Mouse (Mus musculus): ENCODE data around the gene Tenm2.

GRCm38 (mm10) chr11:36254019-36254418 lies 981.7 kb downstream of the Tenm2 start:
- no peak for TF ChIP-seq MXI1 (IDR thresholded peaks at IDR 0.05; ENCODE audit: low read depth, low read length)
- no peak for TF ChIP-seq CTCF (conservative IDR thresholded peaks at IDR 0.05 in 1 of 2, IDR thresholded peaks at IDR 0.05 in 1 of 2; ENCODE audit: low read depth in 2 of 2, low read length in 2 of 2)
- TF ChIP-seq POLR2A (IDR thresholded peaks at IDR 0.05; ENCODE audit: low read depth, low read length): no peak
- TF ChIP-seq MAX (IDR thresholded peaks at IDR 0.05; ENCODE audit: low read length): no peak
- no peak for TF ChIP-seq MYC (IDR thresholded peaks at IDR 0.05; ENCODE audit: low read depth, low read length)
- no peak for TF ChIP-seq CHD1 (IDR thresholded peaks at IDR 0.05; ENCODE audit: low read depth, low read length)
- no peak for TF ChIP-seq JUND (conservative IDR thresholded peaks at IDR 0.05; ENCODE audit: low read depth, low read length)
- TF ChIP-seq UBTF (IDR thresholded peaks at IDR 0.05; ENCODE audit: low read depth, low read length): no peak
- no peak for TF ChIP-seq HCFC1 (IDR thresholded peaks at IDR 0.05; ENCODE audit: low read depth, low read length)
- no peak for TF ChIP-seq TCF12 (IDR thresholded peaks at IDR 0.05; ENCODE audit: low read depth, low read length)
